Mouse (Mus musculus) lung, embryonic 16.5 days (tissue): ENCODE measurements around the gene Prkca. TPM values are rescaled to one million over a fixed set of nuclear protein-coding genes. Genes with fewer than 3 reads are reported as not detected.

Source experiments
- ATAC-seq: fragments of 200-750 bp; cut with Nextera tagmentation; 2 replicates; pipeline ENCODE4 v1.8.0; 2017; ENCODE audit warnings: low read depth, mild to moderate bottlenecking, moderate library complexity
- H3K27ac ChIP-seq: fragments of 300-500 bp; sonication (generic); 2 replicates; pipeline ENCODE4 v1.5.1; 2014; ENCODE audit warnings: mild to moderate bottlenecking, control low read depth, low read length
- H3K27me3 ChIP-seq: fragments of 300-500 bp; sonication (generic); 2 replicates; pipeline ENCODE4 v1.6.1; 2014; ENCODE audit warnings: low read depth, low read length, mixed read lengths; ENCODE audit not compliant: control insufficient read depth, insufficient read depth
- H3K36me3 ChIP-seq: fragments of 300-500 bp; sonication (generic); 2 replicates; pipeline ENCODE4 v1.6.1; 2014; ENCODE audit warnings: low read length; ENCODE audit not compliant: control insufficient read depth, insufficient read depth
- H3K4me1 ChIP-seq: fragments of 300-500 bp; sonication (generic); replicated peaks from 2 replicates; pipeline ENCODE4 v1.6.1; 2014; ENCODE audit warnings: low read length, mixed read lengths; ENCODE audit not compliant: control insufficient read depth, insufficient read depth
- H3K4me2 ChIP-seq: fragments of 300-500 bp; sonication (generic); 2 replicates; pipeline ENCODE4 v1.6.1; 2014; ENCODE audit warnings: low read depth, low read length, control low read depth
- H3K4me3 ChIP-seq: fragments of 300-500 bp; sonication (generic); 2 replicates; pipeline ENCODE4 v1.5.1; 2014; ENCODE audit warnings: mild to moderate bottlenecking, low read length, control low read depth
- H3K9ac ChIP-seq: fragments of 300-500 bp; sonication (generic); 2 replicates; pipeline ENCODE4 v1.6.1; 2014; ENCODE audit warnings: low read length, control low read depth
- H3K9me3 ChIP-seq: fragments of 300-500 bp; sonication (generic); 2 replicates; pipeline ENCODE4 v1.6.1; 2016; ENCODE audit warnings: low read length; ENCODE audit not compliant: control insufficient read depth
- WGBS: fragments of 180-500 bp; shearing (Covaris S2); extraction: QIAGEN DNeasy Blood & Tissue Kit; methylation state at CpG from one replicate; pipeline ENCODE4 v1.1.7; 2014; 5-methylcytosine and 5-hydroxymethylcytosine counted together
- polyA plus RNA-seq: library from polyadenylated mRNA; unstranded; fragments of >200 nt; fragmentation: Nextera tagmentation; extraction: Ambion mirVana; gene quantifications from 2 replicates; pipeline ENCODE4 v1.2.1, GENCODE M21; 2015

Gene Prkca
- polyA plus RNA-seq, 1 experiment from 2014 or later = 10.1 TPM

- no peak for ATAC-seq
- Histone ChIP-seq H3K9ac (no peak overlapping the region), H3K27me3 (no peaks in the 10 kb centered on the region), H3K36me3 (no peaks in the 10 kb centered on the region), H3K4me3 (no peak overlapping the region), H3K9me3 (no peaks in the 10 kb centered on the region), H3K27ac (no peak overlapping the region), H3K4me1 (peaks cover 19% of the 10 kb centered on the region), H3K4me2 (no peak overlapping the region)
- WGBS = 90% methylated on average over 5 of the region's 5 CpGs
These were observed 117.5 kb downstream of the Prkca start for GRCm38 (mm10) chr11:108226248-108226647.

GRCm38 (mm10) chr11:108224233-108224973, 119.3 kb downstream of the Prkca start:
- no peak for ATAC-seq
- peaks cover 25% of the 10 kb centered on the region for H3K4me1 ChIP-seq

DNA sequence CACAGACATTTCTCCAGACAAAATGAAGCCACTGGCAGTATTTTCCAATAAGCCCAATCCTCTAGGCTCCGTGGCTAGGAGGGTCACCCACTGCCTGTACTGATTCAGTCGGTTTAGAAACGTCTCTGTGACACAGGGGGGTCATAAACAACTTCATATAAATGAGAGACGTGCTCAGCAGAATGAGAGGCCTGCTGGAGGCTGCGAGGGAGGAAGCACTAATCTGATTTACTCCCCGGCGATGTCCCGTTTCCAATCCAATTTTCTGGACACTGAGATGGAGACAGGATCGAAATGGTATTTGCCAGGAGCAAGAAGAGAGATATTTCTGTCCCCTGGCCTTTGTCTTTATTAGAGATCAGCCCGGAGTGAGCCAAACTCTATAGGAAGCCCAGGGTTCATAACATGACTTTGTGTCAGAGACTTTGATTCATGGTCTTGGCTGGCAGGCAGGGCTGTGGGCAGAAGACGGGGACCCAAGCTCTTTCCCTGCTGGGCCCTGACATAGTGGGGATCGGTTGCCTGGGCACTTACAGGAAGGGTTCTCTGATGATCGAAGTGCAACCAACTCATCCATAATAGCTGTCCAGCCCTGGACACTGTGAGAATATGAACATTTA, 120.0 kb downstream of the Prkca start:
- H3K9ac ChIP-seq = no peak overlapping the region
- no peaks in the 10 kb centered on the region for H3K27me3 ChIP-seq
- no peak for ATAC-seq
- peaks cover 25% of the 10 kb centered on the region for H3K4me1 ChIP-seq
- no peak overlapping the region for H3K4me2 ChIP-seq
- no peak overlapping the region for H3K27ac ChIP-seq
- no peaks in the 10 kb centered on the region for H3K36me3 ChIP-seq
- H3K4me3 ChIP-seq = no peak overlapping the region
- no peaks in the 10 kb centered on the region for H3K9me3 ChIP-seq
- WGBS = 45% methylated on average over 13 of the region's 13 CpGs

More at GRCm38 (mm10) chr11:108224233-108224973, 119.3 kb downstream of the Prkca start:
- 0 out of 2 replicates have a peak overlapping the region, but pooled peaks have one; percentile 22 for H3K9ac ChIP-seq
- no peak overlapping the region for H3K4me2 ChIP-seq
- no peak overlapping the region for H3K4me3 ChIP-seq
- no peaks in the 10 kb centered on the region for H3K9me3 ChIP-seq
- H3K36me3 ChIP-seq = no peaks in the 10 kb centered on the region
- H3K27me3 ChIP-seq = no peaks in the 10 kb centered on the region
- 34% methylated on average over 11 of the region's 11 CpGs for WGBS
- H3K27ac ChIP-seq = no peak overlapping the region

DNA sequence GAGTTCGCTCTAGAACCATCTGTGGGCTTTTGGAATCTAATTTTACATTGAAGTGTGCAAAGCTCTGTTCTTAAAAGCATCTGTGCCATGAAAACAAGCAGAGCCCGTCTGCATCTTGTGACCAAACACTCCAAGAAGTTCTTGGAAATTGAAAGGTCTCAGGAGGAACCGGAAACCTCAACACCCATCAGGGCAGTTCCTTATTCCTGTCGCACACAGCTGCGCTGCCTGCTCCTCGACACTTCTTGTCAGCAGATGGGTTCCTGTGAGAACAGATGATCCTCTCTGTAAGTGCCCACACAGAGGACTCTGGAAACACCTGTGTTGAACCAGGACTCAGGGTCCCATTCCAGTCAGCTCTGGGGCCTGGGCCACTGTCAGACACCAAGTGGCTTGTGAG, 120.6 kb downstream of the Prkca start:
- H3K4me1 ChIP-seq = peaks cover 25% of the 10 kb centered on the region
- WGBS = 72% methylated on average over 6 of the region's 6 CpGs

GRCm38 (mm10) chr11:108222616-108223015, 121.1 kb downstream of the Prkca start:
- Histone ChIP-seq H3K9me3 (no peaks in the 10 kb centered on the region), H3K27ac (peak overlapping the region; percentile 18; the same call in 1 of the 2 replicates), H3K4me1 (peaks cover 25% of the 10 kb centered on the region), H3K4me2 (no peak overlapping the region; the same call in 1 of the 2 replicates), H3K27me3 (no peaks in the 10 kb centered on the region), H3K9ac (no peak overlapping the region), H3K36me3 (no peaks in the 10 kb centered on the region), H3K4me3 (no peak overlapping the region)
- 76% methylated on average over 8 of the region's 8 CpGs for WGBS
- ATAC-seq = no peak

More for the DNA sequence above, 120.6 kb downstream of the Prkca start:
- H3K4me2 ChIP-seq = no peak overlapping the region
- H3K27ac ChIP-seq = peak overlapping the region; percentile 18; the same call in 1 of the 2 replicates
- H3K9ac ChIP-seq = no peak overlapping the region
- no peak overlapping the region for H3K4me3 ChIP-seq
- no peaks in the 10 kb centered on the region for H3K27me3 ChIP-seq
- ATAC-seq = no peak
- H3K9me3 ChIP-seq = no peaks in the 10 kb centered on the region
- H3K36me3 ChIP-seq = no peaks in the 10 kb centered on the region

- no peak overlapping the region for H3K4me2 ChIP-seq
- H3K27me3 ChIP-seq = no peaks in the 10 kb centered on the region
- peaks cover 25% of the 10 kb centered on the region for H3K4me1 ChIP-seq
- H3K9me3 ChIP-seq = no peaks in the 10 kb centered on the region
- 80% methylated on average over 3 of the region's 3 CpGs for WGBS
- ATAC-seq = no peak
- no peak overlapping the region for H3K4me3 ChIP-seq
- no peaks in the 10 kb centered on the region for H3K36me3 ChIP-seq
- H3K27ac ChIP-seq = peak overlapping the region; percentile 13; the same call in 1 of the 2 replicates
- no peak overlapping the region for H3K9ac ChIP-seq
These were observed 121.7 kb downstream of the Prkca start for GRCm38 (mm10) chr11:108222026-108222425.

DNA sequence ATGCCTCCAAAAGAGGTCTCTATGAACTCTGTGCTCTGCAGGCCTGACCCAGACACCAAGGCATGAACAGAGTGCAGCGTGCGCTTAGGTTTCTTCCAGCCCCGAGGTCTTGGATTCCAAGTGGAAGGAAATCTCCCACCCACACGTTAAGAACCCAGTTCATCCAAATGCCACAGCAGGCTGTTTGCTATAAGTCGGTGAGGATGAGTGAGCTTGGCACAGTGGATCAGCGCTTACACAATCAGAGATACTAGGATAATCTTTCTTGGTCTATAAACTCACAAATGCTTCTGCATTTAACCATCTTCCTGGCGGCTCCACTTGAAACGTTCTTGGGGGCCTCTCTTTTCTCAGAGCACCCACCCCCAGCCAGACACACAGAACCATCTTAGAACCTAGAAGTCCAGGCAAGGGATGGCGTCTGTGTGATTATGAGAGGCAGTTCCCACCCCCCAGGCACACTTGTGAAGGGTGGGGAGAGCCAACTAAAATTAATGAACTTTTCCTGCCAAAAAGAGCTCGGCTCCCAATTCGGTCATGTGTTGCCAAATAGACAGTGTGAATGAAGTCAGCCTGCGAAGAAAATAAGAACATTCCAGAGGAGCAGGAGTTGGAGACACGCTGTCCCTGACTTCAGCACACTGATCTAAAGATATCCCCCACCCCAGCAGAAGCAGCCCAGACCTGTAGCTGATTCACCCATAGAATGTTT, 122.4 kb downstream of the Prkca start:
- no peaks in the 10 kb centered on the region for H3K9me3 ChIP-seq
- H3K36me3 ChIP-seq = no peaks in the 10 kb centered on the region
- ATAC-seq = peak; percentile 86
- peak overlapping the region; percentile 38; the same call in 1 of the 2 replicates for H3K27ac ChIP-seq
- H3K4me2 ChIP-seq = no peak overlapping the region
- H3K9ac ChIP-seq = no peak overlapping the region
- H3K4me1 ChIP-seq = peaks cover 25% of the 10 kb centered on the region
- H3K27me3 ChIP-seq = no peaks in the 10 kb centered on the region
- H3K4me3 ChIP-seq = no peak overlapping the region
- WGBS = 50% methylated on average over 13 of the region's 13 CpGs

DNA sequence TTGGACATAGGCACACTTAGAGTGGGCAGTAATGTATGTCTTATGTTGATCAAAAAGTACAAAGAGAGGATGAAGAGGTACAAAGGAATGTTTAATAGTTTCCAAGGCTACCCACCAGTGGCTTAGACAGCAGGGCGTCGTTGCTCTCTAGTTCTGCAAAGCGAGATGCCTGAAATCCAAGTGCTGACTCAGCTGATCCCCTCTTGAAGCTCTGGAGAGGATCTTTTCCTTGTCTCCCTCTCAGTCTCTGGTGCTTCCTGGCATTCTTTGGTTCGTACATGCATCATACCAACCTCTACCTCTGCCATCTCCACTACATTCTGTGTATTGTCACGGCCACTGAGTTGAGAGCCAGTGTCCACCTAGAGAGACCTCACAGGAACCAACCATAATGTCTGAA, 123.1 kb downstream of the Prkca start:
- no peaks in the 10 kb centered on the region for H3K9me3 ChIP-seq
- no peak for ATAC-seq
- 68% methylated on average over 5 of the region's 5 CpGs for WGBS

GRCm38 (mm10) chr11:108217043-108217442, 126.7 kb downstream of the Prkca start:
- no peak overlapping the region for H3K27ac ChIP-seq
- ATAC-seq = no peak
- 65% methylated on average over 8 of the region's 8 CpGs for WGBS

More for the DNA sequence above, 123.1 kb downstream of the Prkca start:
- peak overlapping the region; percentile 38; the same call in 1 of the 2 replicates for H3K27ac ChIP-seq
- H3K36me3 ChIP-seq = no peaks in the 10 kb centered on the region
- no peaks in the 10 kb centered on the region for H3K27me3 ChIP-seq
- no peak overlapping the region for H3K9ac ChIP-seq
- no peak overlapping the region for H3K4me2 ChIP-seq
- H3K4me1 ChIP-seq = peaks cover 25% of the 10 kb centered on the region
- no peak overlapping the region for H3K4me3 ChIP-seq

More at GRCm38 (mm10) chr11:108217043-108217442, 126.7 kb downstream of the Prkca start:
- Histone ChIP-seq H3K27me3 (no peaks in the 10 kb centered on the region), H3K4me2 (no peak overlapping the region), H3K9ac (no peak overlapping the region), H3K4me3 (no peak overlapping the region), H3K4me1 (peaks cover 14% of the 10 kb centered on the region), H3K36me3 (no peaks in the 10 kb centered on the region), H3K9me3 (no peaks in the 10 kb centered on the region)
